Mouse (Mus musculus) C2C12 (cell line): ENCODE data around the gene Phospho1. TPM values are rescaled to one million over a fixed set of nuclear protein-coding genes. Genes with fewer than 3 reads are reported as not detected.

Experiments used
- H3K27me3 ChIP-seq: one replicate; pipeline ENCODE4 v1.6.1; 2011; ENCODE audit not compliant: control insufficient read depth, insufficient read depth, insufficient read length
- H3K36me3 ChIP-seq: one replicate; pipeline ENCODE4 v1.6.1; 2011; ENCODE audit not compliant: control insufficient read depth, insufficient read depth
- H3K4me3 ChIP-seq: one replicate; pipeline ENCODE4 v1.5.1; 2011; ENCODE audit warnings: mild to moderate bottlenecking, control low read depth; ENCODE audit not compliant: poor library complexity, insufficient read depth, severe bottlenecking
- H3K79me2 ChIP-seq: one replicate; pipeline ENCODE4 v1.6.1; 2011; ENCODE audit not compliant: control insufficient read depth, insufficient read depth
- H3K79me3 ChIP-seq: one replicate; pipeline ENCODE4 v1.6.1; 2011; ENCODE audit warnings: low read depth, control low read depth
- H3ac ChIP-seq: one replicate; pipeline ENCODE3; 2011; ENCODE audit warnings: low read depth; ENCODE audit not compliant: control insufficient read depth, insufficient read length
- CEBPB ChIP-seq: IDR thresholded peaks from one replicate; pipeline ENCODE4 v1.6.1; 2011; ENCODE audit warnings: low read depth, mild to moderate bottlenecking, control low read depth, moderate library complexity
- CTCF ChIP-seq: IDR thresholded peaks from one replicate; pipeline ENCODE4 v1.5.1; 2011; ENCODE audit not compliant: control insufficient read depth, insufficient read depth, insufficient read length
- FOSL1 ChIP-seq: IDR thresholded peaks from one replicate; pipeline ENCODE4 v1.8.0; 2011; ENCODE audit warnings: mild to moderate bottlenecking, low read length; ENCODE audit not compliant: poor library complexity, insufficient read depth, severe bottlenecking
- MAX ChIP-seq: IDR thresholded peaks from one replicate; pipeline ENCODE4 v1.6.1; 2011; ENCODE audit warnings: mild to moderate bottlenecking, control low read depth
- MYOD1 ChIP-seq: IDR thresholded peaks from one replicate; pipeline ENCODE4 v1.6.1; 2011; ENCODE audit warnings: low read depth; ENCODE audit not compliant: control insufficient read depth, insufficient read length
- MYOG ChIP-seq: IDR thresholded peaks from one replicate; pipeline ENCODE4 v1.6.1; 2011; ENCODE audit not compliant: control insufficient read depth, insufficient read length; ENCODE audit errors: extremely low read depth
- USF1 ChIP-seq: IDR thresholded peaks from one replicate; pipeline ENCODE4 v1.6.1; 2011; ENCODE audit warnings: low read depth, mild to moderate bottlenecking, control low read depth, moderate library complexity
- polyA plus RNA-seq: library from polyadenylated mRNA; unstranded; fragments of >200 nt; fragmentation: generic; extraction: Trizol; gene quantifications from one replicate; pipeline ENCODE4 v1.2.1, GENCODE M21; 2012; ENCODE audit warnings: missing spikeins

Gene Phospho1
- polyA plus RNA-seq, 1 experiment: 98.3 TPM

GRCm38 (mm10) chr11:95834143-95834667 lies 9.9 kb downstream of the Phospho1 start:
- Histone ChIP-seq H3ac (no peak overlapping the region), H3K4me3 (no peak overlapping the region), H3K36me3 (no peaks in the 10 kb centered on the region), H3K79me3 (no peaks in the 10 kb centered on the region), H3K79me2 (no peaks in the 10 kb centered on the region), H3K27me3 (no peaks in the 10 kb centered on the region)
- TF ChIP-seq MYOD1: peak; percentile 47
- no peak for TF ChIP-seq FOSL1
- no peak for TF ChIP-seq CTCF

- H3K36me3 ChIP-seq: no peaks in the 10 kb centered on the region
- no peak overlapping the region for H3K4me3 ChIP-seq
- H3ac ChIP-seq: no peak overlapping the region
- H3K79me3 ChIP-seq: no peaks in the 10 kb centered on the region
- H3K27me3 ChIP-seq: no peaks in the 10 kb centered on the region
- TF ChIP-seq CTCF (no peak), MYOG (no peak), CEBPB (no peak), FOSL1 (no peak), MYOD1 (no peak), USF1 (no peak), MAX (no peak)
- no peaks in the 10 kb centered on the region for H3K79me2 ChIP-seq
These were observed 10.7 kb downstream of the Phospho1 start for GRCm38 (mm10) chr11:95834742-95835710.

- Histone ChIP-seq H3K36me3 (no peaks in the 10 kb centered on the region), H3K4me3 (no peak overlapping the region), H3K79me3 (no peaks in the 10 kb centered on the region), H3ac (no peak overlapping the region), H3K79me2 (no peaks in the 10 kb centered on the region), H3K27me3 (no peaks in the 10 kb centered on the region)
- TF ChIP-seq CEBPB: no peak
- TF ChIP-seq MYOG: no peak
- TF ChIP-seq CTCF: no peak
- TF ChIP-seq USF1: no peak
- no peak for TF ChIP-seq FOSL1
These were observed 11.5 kb downstream of the Phospho1 start for GRCm38 (mm10) chr11:95835832-95836231.

- Histone ChIP-seq H3ac (no peak overlapping the region), H3K79me2 (no peaks in the 10 kb centered on the region), H3K36me3 (no peaks in the 10 kb centered on the region), H3K79me3 (no peaks in the 10 kb centered on the region), H3K27me3 (no peaks in the 10 kb centered on the region), H3K4me3 (no peak overlapping the region)
- TF ChIP-seq MAX: no peak
- TF ChIP-seq MYOG: no peak
- no peak for TF ChIP-seq MYOD1
- TF ChIP-seq CEBPB: no peak
- no peak for TF ChIP-seq USF1
- TF ChIP-seq FOSL1: no peak
- no peak for TF ChIP-seq CTCF
These were observed 12.1 kb downstream of the Phospho1 start for GRCm38 (mm10) chr11:95836433-95836832.

DNA sequence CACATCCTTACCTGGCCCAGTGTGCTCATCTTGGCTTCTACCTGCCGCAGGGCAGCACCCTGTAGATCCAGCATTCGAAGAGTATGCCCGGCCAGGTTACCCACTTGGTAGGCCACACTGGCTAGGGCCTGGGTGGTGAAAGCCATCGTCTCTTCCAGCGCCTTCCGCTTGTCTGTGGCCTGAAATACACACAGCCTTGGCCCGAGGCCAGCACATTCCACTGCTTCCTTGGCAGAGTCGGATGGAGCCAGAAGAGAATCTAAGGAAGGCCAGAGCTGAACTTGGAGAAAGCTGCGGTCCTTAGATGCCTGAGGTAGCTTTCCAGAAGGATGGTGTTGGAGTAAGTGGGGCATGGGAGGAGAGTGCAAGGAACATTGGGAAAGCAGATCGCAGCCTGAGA lies 12.8 kb downstream of the Phospho1 start, which contains the start of gene Gngt2:
Gene Gngt2 (plus strand): TSS at position 158 of the 400 bp plus-strand sequence.
- no peaks in the 10 kb centered on the region for H3K79me2 ChIP-seq
- TF ChIP-seq CEBPB (no peak), MAX (no peak), MYOD1 (no peak), FOSL1 (no peak), MYOG (no peak), USF1 (no peak)
- no peak within 1 kb of the TSS for H3ac ChIP-seq
- no peaks in the 10 kb centered on the region for H3K79me3 ChIP-seq
- H3K27me3 ChIP-seq: no peaks in the 10 kb centered on the region
- H3K36me3 ChIP-seq: no peaks in the 10 kb centered on the region
- H3K4me3 ChIP-seq: no peak within 1 kb of the TSS

DNA sequence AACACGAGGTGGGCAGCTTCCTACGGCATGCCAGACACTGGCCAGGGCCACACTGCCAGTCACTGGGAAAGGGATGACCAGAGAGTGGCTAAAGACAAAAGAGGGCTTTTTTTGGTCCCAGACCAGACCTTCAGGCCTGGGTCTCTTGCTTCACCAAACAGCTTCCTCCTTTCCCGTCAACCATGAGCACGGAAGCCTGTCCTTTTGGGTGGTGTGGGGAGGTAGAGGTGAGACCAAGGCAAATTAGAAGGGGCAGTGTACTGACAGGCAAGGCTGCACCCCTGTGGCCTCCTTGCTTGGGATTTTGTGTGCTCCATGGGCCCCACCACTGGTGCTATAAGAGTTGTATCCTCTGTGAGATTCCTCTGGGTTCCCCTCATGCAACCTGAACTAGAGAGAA lies 14.3 kb downstream of the Phospho1 start:
- no peak for TF ChIP-seq FOSL1
- TF ChIP-seq MYOG: no peak
- TF ChIP-seq CEBPB: no peak
- no peak for TF ChIP-seq MYOD1
- TF ChIP-seq USF1: no peak
- TF ChIP-seq CTCF: no peak
- TF ChIP-seq MAX: no peak
- Histone ChIP-seq H3K4me3 (no peak overlapping the region), H3K27me3 (no peaks in the 10 kb centered on the region), H3K79me3 (no peaks in the 10 kb centered on the region), H3K79me2 (no peaks in the 10 kb centered on the region), H3ac (no peak overlapping the region), H3K36me3 (no peaks in the 10 kb centered on the region)
